Mouse (Mus musculus): ENCODE measurements around the gene Arhgap29. TPM values are rescaled to one million over a fixed set of nuclear protein-coding genes. Genes with fewer than 3 reads are reported as not detected.

Gene Arhgap29
- polyA plus RNA-seq, 1 experiment from 2014 or later: 35.0 TPM

DNA sequence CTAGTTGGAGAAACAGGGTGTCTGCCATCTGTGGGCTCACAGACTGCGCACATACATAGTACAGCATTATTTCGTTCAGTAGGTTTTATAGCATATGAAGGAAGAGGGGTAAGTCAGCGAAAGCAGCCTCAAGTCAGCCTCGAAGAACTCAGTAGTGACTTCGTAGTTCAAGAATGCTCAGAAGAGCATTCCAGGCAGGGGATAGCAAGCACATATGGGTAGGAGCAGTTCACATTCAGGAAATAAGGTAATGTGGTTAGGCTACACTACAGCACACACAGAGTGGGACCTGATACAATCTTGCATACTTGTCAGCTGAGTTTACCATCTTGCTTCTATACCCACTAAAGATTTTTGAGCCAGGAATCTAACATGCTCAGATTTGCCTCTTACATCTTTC, 58.0 kb downstream of the Arhgap29 start:
- ATAC-seq (replicated peaks; ENCODE audit: low FRiP score): no peak
- no peak for DNase-seq (ENCODE audit: low spot score)
- Histone ChIP-seq H3K9ac (ENCODE audit: low read length) (no peak overlapping the region), H3K27me3 (ENCODE audit: control insufficient read depth, insufficient read depth, low read length) (no peaks in the 10 kb centered on the region), H3K4me2 (ENCODE audit: low read depth, low read length, severe bottlenecking) (no peak overlapping the region), H3K4me1 (replicated peaks; ENCODE audit: control insufficient read depth, insufficient read depth, low read length) (no peaks in the 10 kb centered on the region), H3K9me3 (ENCODE audit: control insufficient read depth, low read length) (no peaks in the 10 kb centered on the region), H3K4me3 (ENCODE audit: low read depth, low read length) (no peak overlapping the region), H3K36me3 (ENCODE audit: control insufficient read depth, insufficient read depth, low read length) (no peaks in the 10 kb centered on the region), H3K27ac (ENCODE audit: low read depth, low read length) (no peak overlapping the region)
- WGBS: 92% methylated on average over 5 of the region's 5 CpGs

DNA sequence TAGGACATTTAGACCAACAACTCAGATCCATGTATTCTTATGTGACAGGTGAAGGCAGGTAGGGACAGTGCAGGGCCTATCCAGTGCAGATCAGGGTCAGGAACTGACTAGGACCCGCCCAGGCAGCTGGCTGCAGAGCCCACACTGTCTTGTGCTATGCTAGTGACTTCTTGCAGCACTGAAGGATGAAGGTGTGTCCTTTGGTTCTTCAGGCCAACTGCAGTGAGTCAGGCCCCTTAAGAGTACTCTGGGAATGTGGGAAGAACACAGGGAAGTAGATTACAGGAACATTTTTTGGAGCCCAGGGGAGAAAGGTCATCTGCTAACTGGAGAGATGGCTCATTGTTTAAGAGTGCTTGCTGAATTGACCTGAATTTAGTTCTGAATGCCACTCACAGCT, 60.1 kb downstream of the Arhgap29 start:
- Histone ChIP-seq H3K9me3 (ENCODE audit: control insufficient read depth, low read length) (no peaks in the 10 kb centered on the region), H3K4me3 (ENCODE audit: low read depth, low read length) (no peak overlapping the region), H3K27ac (ENCODE audit: low read depth, low read length) (no peak overlapping the region), H3K4me1 (replicated peaks; ENCODE audit: control insufficient read depth, insufficient read depth, low read length) (no peaks in the 10 kb centered on the region), H3K9ac (ENCODE audit: low read length) (no peak overlapping the region), H3K4me2 (ENCODE audit: low read depth, low read length, severe bottlenecking) (no peak overlapping the region), H3K27me3 (ENCODE audit: control insufficient read depth, insufficient read depth, low read length) (no peaks in the 10 kb centered on the region), H3K36me3 (ENCODE audit: control insufficient read depth, insufficient read depth, low read length) (no peaks in the 10 kb centered on the region)
- 70% methylated on average over 1 of the region's 1 CpGs for WGBS
- no peak for DNase-seq (ENCODE audit: low spot score)
- no peak for ATAC-seq (replicated peaks; ENCODE audit: low FRiP score)

DNA sequence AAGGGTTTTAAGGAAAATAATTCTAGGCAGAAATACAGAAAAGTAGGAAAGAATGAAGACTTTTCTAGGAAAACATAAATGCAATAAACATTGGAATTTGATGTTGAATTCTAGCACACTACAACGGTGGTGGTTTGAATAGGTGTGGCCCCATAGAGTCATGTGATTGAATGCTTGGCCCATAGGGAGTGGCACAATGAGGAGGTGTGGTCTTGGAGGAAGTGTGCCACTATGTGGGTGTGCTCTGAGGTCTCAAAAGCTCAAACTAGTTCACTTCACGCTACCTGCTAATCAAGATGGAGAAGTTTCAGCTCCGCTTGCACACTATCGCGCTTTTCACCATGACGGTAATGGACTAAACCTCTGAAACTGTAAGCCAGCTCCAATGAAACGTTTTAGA, 66.1 kb downstream of the Arhgap29 start:
- Histone ChIP-seq H3K9ac (ENCODE audit: low read length) (no peak overlapping the region), H3K9me3 (ENCODE audit: control insufficient read depth, low read length) (no peaks in the 10 kb centered on the region), H3K36me3 (ENCODE audit: control insufficient read depth, insufficient read depth, low read length) (no peaks in the 10 kb centered on the region), H3K4me2 (ENCODE audit: low read depth, low read length, severe bottlenecking) (no peak overlapping the region), H3K27me3 (ENCODE audit: control insufficient read depth, insufficient read depth, low read length) (no peaks in the 10 kb centered on the region), H3K4me1 (replicated peaks; ENCODE audit: control insufficient read depth, insufficient read depth, low read length) (no peaks in the 10 kb centered on the region), H3K27ac (ENCODE audit: low read depth, low read length) (no peak overlapping the region), H3K4me3 (ENCODE audit: low read depth, low read length) (no peak overlapping the region)
- WGBS: 92% methylated on average over 7 of the region's 7 CpGs
- DNase-seq (ENCODE audit: low spot score) (no peak), ATAC-seq (replicated peaks; ENCODE audit: low FRiP score) (no peak)

DNA sequence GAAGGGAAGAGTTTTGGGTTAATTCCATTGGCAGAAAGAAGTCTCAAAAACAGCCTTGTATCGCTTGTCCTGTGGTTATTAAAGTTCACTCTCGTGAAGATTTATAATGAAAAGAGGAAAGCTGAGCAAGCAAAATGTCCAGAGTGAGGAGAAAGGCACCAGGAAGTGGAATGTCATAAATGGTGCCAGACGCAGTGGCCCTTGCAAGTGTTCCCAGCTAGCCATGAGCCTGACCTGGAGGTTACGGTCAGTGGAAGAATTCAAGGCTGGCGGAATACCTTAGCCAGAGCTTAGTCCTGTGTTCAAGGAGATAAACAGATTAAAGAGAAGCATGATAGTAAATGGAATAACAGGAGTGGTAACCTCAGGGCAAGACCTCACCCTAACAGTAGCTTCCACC, 66.8 kb downstream of the Arhgap29 start:
- no peak for ATAC-seq (replicated peaks; ENCODE audit: low FRiP score)
- Histone ChIP-seq H3K4me3 (ENCODE audit: low read depth, low read length) (no peak overlapping the region), H3K27me3 (ENCODE audit: control insufficient read depth, insufficient read depth, low read length) (no peaks in the 10 kb centered on the region), H3K36me3 (ENCODE audit: control insufficient read depth, insufficient read depth, low read length) (no peaks in the 10 kb centered on the region), H3K9me3 (ENCODE audit: control insufficient read depth, low read length) (no peaks in the 10 kb centered on the region), H3K9ac (ENCODE audit: low read length) (no peak overlapping the region), H3K4me2 (ENCODE audit: low read depth, low read length, severe bottlenecking) (no peak overlapping the region), H3K4me1 (replicated peaks; ENCODE audit: control insufficient read depth, insufficient read depth, low read length) (no peaks in the 10 kb centered on the region), H3K27ac (ENCODE audit: low read depth, low read length) (no peak overlapping the region)
- 89% methylated on average over 5 of the region's 5 CpGs for WGBS
- no peak for DNase-seq (ENCODE audit: low spot score)

DNA sequence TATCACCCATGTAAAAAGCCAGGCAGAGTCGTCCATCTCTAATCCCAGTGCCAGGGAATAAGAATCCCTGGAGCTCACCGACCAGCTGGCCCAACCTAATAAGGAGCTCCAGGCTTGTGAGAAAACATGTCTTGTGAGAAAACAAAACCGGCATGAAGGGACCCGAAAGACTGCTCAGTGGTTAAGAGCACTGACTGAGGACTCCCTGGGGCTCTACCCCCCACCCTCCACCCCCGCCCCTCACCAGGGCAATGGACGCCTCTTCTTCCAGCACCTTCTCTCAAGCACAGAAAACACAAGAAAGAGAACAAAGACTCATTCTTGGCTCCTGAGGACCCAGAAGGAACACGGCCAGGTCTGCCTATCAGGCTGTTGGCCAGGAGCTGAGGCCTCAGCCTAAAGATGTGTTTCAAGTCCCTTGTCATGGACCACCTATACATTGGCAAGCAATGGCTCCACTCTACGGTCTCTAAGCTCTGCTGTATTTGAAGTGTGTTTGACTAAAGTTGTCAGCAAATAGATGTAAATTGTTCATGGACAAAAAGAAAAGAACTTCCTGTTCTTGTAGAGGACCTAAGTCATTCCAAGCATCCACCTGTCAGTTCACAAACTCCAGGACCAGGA, 68.8 kb downstream of the Arhgap29 start:
- Histone ChIP-seq H3K9ac (ENCODE audit: low read length) (no peak overlapping the region), H3K36me3 (ENCODE audit: control insufficient read depth, insufficient read depth, low read length) (no peaks in the 10 kb centered on the region), H3K4me2 (ENCODE audit: low read depth, low read length, severe bottlenecking) (no peak overlapping the region), H3K27me3 (ENCODE audit: control insufficient read depth, insufficient read depth, low read length) (no peaks in the 10 kb centered on the region), H3K4me1 (replicated peaks; ENCODE audit: control insufficient read depth, insufficient read depth, low read length) (no peaks in the 10 kb centered on the region), H3K4me3 (ENCODE audit: low read depth, low read length) (no peak overlapping the region), H3K27ac (ENCODE audit: low read depth, low read length) (no peak overlapping the region), H3K9me3 (ENCODE audit: control insufficient read depth, low read length) (no peaks in the 10 kb centered on the region)
- DNase-seq (ENCODE audit: low spot score): no peak
- no peak for ATAC-seq (replicated peaks; ENCODE audit: low FRiP score)
- 90% methylated on average over 8 of the region's 8 CpGs for WGBS

DNA sequence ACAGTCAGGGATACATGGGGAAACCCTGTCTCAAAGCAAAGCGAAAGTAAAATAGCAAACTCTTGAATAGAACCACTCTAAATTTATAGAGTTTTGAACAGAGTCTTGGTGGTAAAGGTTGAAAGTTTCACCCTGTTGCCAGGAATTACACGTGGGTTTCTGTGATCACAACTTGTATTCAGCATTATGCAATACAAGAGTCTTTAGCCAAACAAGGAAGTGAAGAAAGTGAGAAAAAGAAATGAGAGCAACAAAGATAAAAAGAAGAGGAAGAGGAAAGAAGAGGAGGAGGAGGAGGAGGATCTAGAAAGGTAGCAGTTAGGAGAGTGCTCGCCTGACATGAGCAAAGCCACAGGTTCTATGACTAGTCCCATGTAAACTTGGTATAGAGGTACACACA, 70.0 kb downstream of the Arhgap29 start:
- Histone ChIP-seq H3K4me1 (replicated peaks; ENCODE audit: control insufficient read depth, insufficient read depth, low read length) (no peaks in the 10 kb centered on the region), H3K9me3 (ENCODE audit: control insufficient read depth, low read length) (no peaks in the 10 kb centered on the region), H3K4me3 (ENCODE audit: low read depth, low read length) (no peak overlapping the region), H3K9ac (ENCODE audit: low read length) (no peak overlapping the region), H3K27me3 (ENCODE audit: control insufficient read depth, insufficient read depth, low read length) (no peaks in the 10 kb centered on the region), H3K27ac (ENCODE audit: low read depth, low read length) (no peak overlapping the region), H3K36me3 (ENCODE audit: control insufficient read depth, insufficient read depth, low read length) (no peaks in the 10 kb centered on the region), H3K4me2 (ENCODE audit: low read depth, low read length, severe bottlenecking) (no peak overlapping the region)
- DNase-seq (ENCODE audit: low spot score): no peak
- ATAC-seq (replicated peaks; ENCODE audit: low FRiP score): no peak
- 89% methylated on average over 3 of the region's 3 CpGs for WGBS

DNA sequence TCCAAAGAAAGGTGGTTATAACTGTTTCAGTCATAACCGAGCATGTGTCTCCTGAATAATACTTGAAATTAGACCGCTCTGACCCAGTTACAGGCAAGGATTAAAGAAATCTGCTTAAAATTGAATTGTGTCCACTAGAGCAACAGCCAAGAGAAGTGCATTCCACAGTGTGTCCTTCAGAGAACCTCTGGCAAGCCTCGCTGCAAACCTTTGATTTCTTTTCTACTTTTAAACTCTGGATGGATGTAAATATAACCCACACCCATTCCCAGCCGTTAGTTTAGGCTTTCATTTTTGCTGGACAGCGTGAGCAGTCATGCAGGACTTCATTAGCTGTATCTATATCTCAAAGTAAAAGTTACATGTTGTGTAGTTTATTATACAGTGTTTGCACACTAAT, 74.3 kb downstream of the Arhgap29 start:
- Histone ChIP-seq H3K27me3 (ENCODE audit: control insufficient read depth, insufficient read depth, low read length) (no peaks in the 10 kb centered on the region), H3K9ac (ENCODE audit: low read length) (no peak overlapping the region), H3K4me1 (replicated peaks; ENCODE audit: control insufficient read depth, insufficient read depth, low read length) (no peaks in the 10 kb centered on the region), H3K4me3 (ENCODE audit: low read depth, low read length) (no peak overlapping the region), H3K4me2 (ENCODE audit: low read depth, low read length, severe bottlenecking) (no peak overlapping the region), H3K27ac (ENCODE audit: low read depth, low read length) (no peak overlapping the region), H3K36me3 (ENCODE audit: control insufficient read depth, insufficient read depth, low read length) (no peaks in the 10 kb centered on the region), H3K9me3 (ENCODE audit: control insufficient read depth, low read length) (no peaks in the 10 kb centered on the region)
- ATAC-seq (replicated peaks; ENCODE audit: low FRiP score) (no peak), DNase-seq (ENCODE audit: low spot score) (no peak)
- WGBS: 74% methylated on average over 5 of the region's 5 CpGs

DNA sequence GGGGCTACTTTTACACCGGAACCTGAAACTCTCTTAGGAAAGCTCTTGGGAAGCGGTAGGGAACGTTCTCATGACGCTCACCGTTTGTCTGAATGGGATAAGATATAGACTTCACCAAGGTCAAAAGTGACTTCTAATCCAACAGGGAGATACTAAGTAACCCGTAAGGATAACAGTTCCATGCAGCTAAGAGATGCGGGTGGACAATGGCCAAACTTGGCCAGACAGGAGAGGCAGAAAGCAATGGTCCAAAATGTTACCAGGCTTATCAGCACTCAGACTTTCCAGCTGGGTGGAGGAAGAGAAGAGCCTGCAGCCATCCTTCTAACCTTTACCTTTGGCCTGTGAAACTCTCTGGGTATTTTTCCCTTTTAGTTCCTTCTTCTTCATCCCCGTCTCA, 75.4 kb downstream of the Arhgap29 start:
- Histone ChIP-seq H3K9me3 (ENCODE audit: control insufficient read depth, low read length) (no peaks in the 10 kb centered on the region), H3K36me3 (ENCODE audit: control insufficient read depth, insufficient read depth, low read length) (no peaks in the 10 kb centered on the region)
- WGBS: 92% methylated on average over 8 of the region's 8 CpGs

DNA sequence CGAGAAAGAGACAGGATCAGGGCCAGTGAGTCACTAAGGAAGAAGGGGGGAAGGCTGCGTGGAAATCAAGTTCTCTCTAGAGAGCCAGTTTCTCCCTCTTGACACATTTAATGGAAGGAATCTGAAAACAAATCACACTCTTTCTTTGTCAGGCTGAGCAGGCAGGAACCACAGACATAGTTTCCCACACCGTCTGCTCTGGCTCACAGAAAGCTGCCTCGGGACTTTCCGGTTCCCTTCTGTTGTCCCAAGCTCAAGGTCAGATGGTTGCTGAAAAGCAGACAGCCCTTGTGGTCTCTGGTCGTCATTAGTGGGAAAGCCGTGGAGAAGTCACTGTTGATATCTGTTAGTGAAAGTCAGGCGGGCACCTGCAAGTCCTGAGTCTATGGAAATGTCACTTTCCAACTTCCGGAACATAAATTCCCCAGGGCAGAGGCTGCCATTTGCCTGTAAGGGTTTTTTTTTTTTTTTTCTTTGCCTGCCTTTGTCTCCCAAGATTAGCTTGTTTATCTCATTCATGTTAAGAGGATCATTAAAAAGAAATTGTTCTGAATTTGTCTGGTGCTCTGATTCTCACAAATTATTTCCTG, 81.0 kb downstream of the Arhgap29 start:
- H3K4me3 ChIP-seq (ENCODE audit: low read depth, low read length): no peak overlapping the region
- no peak overlapping the region for H3K9ac ChIP-seq (ENCODE audit: low read length)
- H3K27ac ChIP-seq (ENCODE audit: low read depth, low read length): no peak overlapping the region
- no peaks in the 10 kb centered on the region for H3K9me3 ChIP-seq (ENCODE audit: control insufficient read depth, low read length)
- no peak overlapping the region for H3K4me2 ChIP-seq (ENCODE audit: low read depth, low read length, severe bottlenecking)
- no peak for DNase-seq (ENCODE audit: low spot score)
- H3K36me3 ChIP-seq (ENCODE audit: control insufficient read depth, insufficient read depth, low read length): no peaks in the 10 kb centered on the region
- 70% methylated on average over 9 of the region's 9 CpGs for WGBS
- peaks cover 2% of the 10 kb centered on the region; the same call in 1 of the 2 replicates for H3K27me3 ChIP-seq (ENCODE audit: control insufficient read depth, insufficient read depth, low read length)
- H3K4me1 ChIP-seq (replicated peaks; ENCODE audit: control insufficient read depth, insufficient read depth, low read length): peaks cover 2% of the 10 kb centered on the region; the same call in 1 of the 2 replicates
- ATAC-seq (replicated peaks; ENCODE audit: low FRiP score): no peak

More for the DNA sequence above, 75.4 kb downstream of the Arhgap29 start:
- Histone ChIP-seq H3K9ac (ENCODE audit: low read length) (no peak overlapping the region), H3K27ac (ENCODE audit: low read depth, low read length) (no peak overlapping the region), H3K27me3 (ENCODE audit: control insufficient read depth, insufficient read depth, low read length) (no peaks in the 10 kb centered on the region), H3K4me1 (replicated peaks; ENCODE audit: control insufficient read depth, insufficient read depth, low read length) (no peaks in the 10 kb centered on the region), H3K4me2 (ENCODE audit: low read depth, low read length, severe bottlenecking) (no peak overlapping the region), H3K4me3 (ENCODE audit: low read depth, low read length) (no peak overlapping the region)
- ATAC-seq (replicated peaks; ENCODE audit: low FRiP score): no peak
- DNase-seq (ENCODE audit: low spot score): no peak
